Mouse (Mus musculus) heart, embryonic 14.5 days (tissue): ENCODE measurements at regions not wholly inside any gene's neighbourhood (a gene's known extent, or its start where the extent isn't known, plus 50 kb on each side); places are given as distances from the start of the nearest gene placed in this dataset.

Experiments
- ATAC-seq: fragments of 200-750 bp; cut with Nextera tagmentation; 2 replicates; pipeline ENCODE4 v1.8.0; 2017; ENCODE audit warnings: low read depth, moderate TSS enrichment; ENCODE audit not compliant: insufficient number of reproducible peaks, insufficient read depth, low FRiP score
- H3K27ac ChIP-seq, 2 experiments: fragments of 200-500 bp in 1 of 2; fragments of 300-500 bp in 1 of 2; sonication (generic) in 1 of 2; replicated peaks in 1 of 2; 2 replicates each; pipeline ENCODE4 v1.5.1; 2012 to 2014; ENCODE audit warnings: low read depth in 2 of 2, low read length in 2 of 2, control low read depth in 1 of 2, mild to moderate bottlenecking in 1 of 2, mixed read lengths in 1 of 2; ENCODE audit not compliant: control insufficient read depth in 1 of 2, insufficient read depth in 1 of 2
- H3K27me3 ChIP-seq: fragments of 300-500 bp; sonication (generic); 2 replicates; pipeline ENCODE4 v1.6.1; 2014; ENCODE audit warnings: mild to moderate bottlenecking, low read length, control low read depth; ENCODE audit not compliant: control insufficient read depth, insufficient read depth
- H3K36me3 ChIP-seq: fragments of 300-500 bp; sonication (generic); 2 replicates; pipeline ENCODE4 v1.6.1; 2014; ENCODE audit warnings: mild to moderate bottlenecking, control low read depth, low read length, mixed read lengths; ENCODE audit not compliant: control insufficient read depth, insufficient read depth
- H3K4me1 ChIP-seq, 2 experiments: fragments of 200-500 bp in 1 of 2; fragments of 300-500 bp in 1 of 2; sonication (generic) in 1 of 2; 2 replicates each; pipeline ENCODE4 v1.6.1; 2012 to 2014; ENCODE audit warnings: low read length in 2 of 2, control low read depth in 1 of 2, mixed read lengths in 1 of 2; ENCODE audit not compliant: control insufficient read depth in 2 of 2, insufficient read depth in 2 of 2
- H3K4me2 ChIP-seq: fragments of 300-500 bp; sonication (generic); 2 replicates; pipeline ENCODE4 v1.6.1; 2014; ENCODE audit warnings: mild to moderate bottlenecking, low read length
- H3K4me3 ChIP-seq, 2 experiments: fragments of 200-500 bp in 1 of 2; fragments of 300-500 bp in 1 of 2; sonication (generic) in 1 of 2; 2 replicates each; pipeline ENCODE4 v1.5.1; 2012 to 2014; ENCODE audit warnings: low read length in 2 of 2, mild to moderate bottlenecking in 2 of 2, control low read depth in 1 of 2, low read depth in 1 of 2, moderate library complexity in 1 of 2; ENCODE audit not compliant: control insufficient read depth in 1 of 2, insufficient read depth in 1 of 2
- H3K9ac ChIP-seq: fragments of 300-500 bp; sonication (generic); 2 replicates; pipeline ENCODE4 v1.6.1; 2014; ENCODE audit warnings: mild to moderate bottlenecking, low read length
- H3K9me3 ChIP-seq: fragments of 300-500 bp; sonication (generic); 2 replicates; pipeline ENCODE4 v1.6.1; 2016; ENCODE audit warnings: low read length, control low read depth; ENCODE audit not compliant: control insufficient read depth
- WGBS: fragments of 180-500 bp; shearing (Covaris S2); extraction: QIAGEN DNeasy Blood & Tissue Kit; methylation state at CpG from one replicate; pipeline ENCODE4 v1.1.7; 2014; 5-methylcytosine and 5-hydroxymethylcytosine counted together

DNA sequence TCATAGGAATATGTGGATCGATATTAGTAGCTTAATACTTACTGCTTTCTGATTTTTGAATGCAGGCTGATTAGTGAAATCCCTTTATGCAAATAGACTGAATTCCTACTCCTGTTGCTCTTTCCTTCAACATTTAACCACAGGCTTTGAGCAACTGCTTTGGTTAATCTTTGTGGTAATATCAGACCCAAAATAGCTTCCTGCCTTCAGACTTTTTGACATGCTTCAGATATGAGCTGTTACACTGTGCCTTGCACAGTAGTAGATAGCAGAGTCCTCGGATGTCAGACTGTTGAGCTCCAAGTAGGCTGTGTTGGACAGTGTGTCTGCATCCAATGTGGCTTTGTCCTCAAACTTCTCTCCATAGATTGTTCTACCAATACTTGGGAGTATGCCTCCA is 1020.6 kb downstream of the Adam6a start:
- H3K36me3 ChIP-seq, result no peaks in the 10 kb centered on the region
- no peaks in the 10 kb centered on the region for H3K27me3 ChIP-seq
- no peak overlapping the region for H3K4me2 ChIP-seq
- no peak overlapping the region for H3K27ac ChIP-seq
- H3K9me3 ChIP-seq, result peaks cover 26% of the 10 kb centered on the region
- H3K4me3 ChIP-seq, result no peak overlapping the region
- H3K9ac ChIP-seq, result no peak overlapping the region
- WGBS, result 45% methylated on average over 2 of the region's 2 CpGs
- no peaks in the 10 kb centered on the region for H3K4me1 ChIP-seq
- no peak for ATAC-seq

DNA sequence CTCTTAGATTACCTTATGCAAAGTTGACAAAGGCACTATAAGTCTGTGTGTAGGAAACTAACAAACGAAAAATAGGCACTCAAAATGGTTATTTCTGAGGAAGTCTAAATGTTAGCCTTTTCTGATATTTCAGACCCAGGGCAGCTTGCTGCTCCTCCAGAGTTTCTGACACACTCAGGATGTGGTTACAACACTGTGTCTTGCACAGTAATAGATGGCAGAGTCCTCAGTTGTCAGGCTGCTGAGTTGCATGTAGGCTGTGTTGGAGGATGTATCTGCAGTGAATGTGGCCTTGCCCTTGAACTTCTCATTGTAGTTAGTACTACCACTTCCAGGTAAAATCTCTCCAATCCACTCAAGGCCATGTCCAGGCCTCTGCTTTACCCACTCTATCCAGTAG is 1039.7 kb downstream of the Adam6a start:
- no peaks in the 10 kb centered on the region for H3K27me3 ChIP-seq
- 45% methylated on average over 1 of the region's 1 CpGs for WGBS
- no peak overlapping the region for H3K9ac ChIP-seq
- H3K4me1 ChIP-seq, result no peaks in the 10 kb centered on the region
- H3K4me3 ChIP-seq, result no peak overlapping the region
- H3K27ac ChIP-seq, result no peak overlapping the region
- H3K9me3 ChIP-seq, result peaks cover 26% of the 10 kb centered on the region
- ATAC-seq, result no peak
- no peak overlapping the region for H3K4me2 ChIP-seq
- H3K36me3 ChIP-seq, result no peaks in the 10 kb centered on the region

- ATAC-seq, result no peak
- no peaks in the 10 kb centered on the region for H3K4me1 ChIP-seq
- no peak overlapping the region for H3K4me2 ChIP-seq
- no peaks in the 10 kb centered on the region for H3K36me3 ChIP-seq
- no peak overlapping the region for H3K9ac ChIP-seq
- H3K27ac ChIP-seq, result no peak overlapping the region
- no peaks in the 10 kb centered on the region for H3K27me3 ChIP-seq
- H3K4me3 ChIP-seq, result no peak overlapping the region
- 56% methylated on average over 2 of the region's 2 CpGs for WGBS
- peaks cover 17% of the 10 kb centered on the region for H3K9me3 ChIP-seq
Measured at GRCm38 (mm10) chr12:114587227-114587626, 1043.5 kb downstream of the Adam6a start.

DNA sequence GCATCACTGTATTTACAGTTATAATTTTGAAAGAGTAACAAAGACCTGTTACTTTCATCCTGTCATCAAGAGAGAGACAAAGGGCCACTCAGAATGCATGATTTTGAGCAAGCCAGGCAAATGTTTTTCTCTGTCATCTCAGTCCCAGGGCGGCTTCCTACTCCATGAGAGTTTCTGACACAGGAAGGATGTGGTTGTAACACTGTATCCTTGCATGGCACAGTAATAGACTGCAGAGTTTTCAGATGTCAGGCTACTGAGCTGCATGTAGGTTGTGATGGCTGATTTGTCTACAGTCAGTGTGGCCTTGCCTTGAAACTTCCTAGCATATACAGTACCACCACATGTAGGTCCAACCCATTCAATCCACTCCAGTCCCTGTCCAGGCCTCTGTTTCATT is 1054.0 kb downstream of the Adam6a start:
- no peak overlapping the region for H3K4me2 ChIP-seq
- no peak overlapping the region for H3K4me3 ChIP-seq
- no peak overlapping the region for H3K27ac ChIP-seq
- no peak overlapping the region for H3K9ac ChIP-seq
- no peaks in the 10 kb centered on the region for H3K36me3 ChIP-seq
- no peaks in the 10 kb centered on the region for H3K4me1 ChIP-seq
- ATAC-seq, result no peak
- H3K9me3 ChIP-seq, result peaks cover 18% of the 10 kb centered on the region; the same call in 1 of the 2 replicates
- 53% methylated on average over 1 of the region's 1 CpGs for whole genome bisulfite sequencing
- H3K27me3 ChIP-seq, result no peaks in the 10 kb centered on the region

DNA sequence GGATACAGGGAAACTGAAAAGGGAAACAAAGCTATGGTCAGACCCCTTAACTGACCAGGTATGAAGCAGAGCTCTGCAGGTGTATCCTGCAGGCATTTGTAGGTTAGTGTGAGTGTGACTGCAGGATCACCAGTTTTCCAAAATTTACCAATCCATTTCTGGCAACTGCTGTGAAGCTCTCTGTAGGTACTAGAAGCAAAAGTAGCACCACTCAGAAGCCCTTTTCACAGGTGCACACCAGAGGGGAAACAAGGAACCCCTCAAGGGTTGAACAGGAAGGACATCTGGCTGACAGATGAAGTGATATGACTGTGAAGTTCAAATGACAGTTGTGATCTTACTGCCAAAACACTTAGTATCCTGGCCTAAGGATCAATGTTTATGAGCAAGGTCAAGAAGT is 1065.5 kb downstream of the Adam6a start:
- ATAC-seq, result no peak
- no peaks in the 10 kb centered on the region for H3K27me3 ChIP-seq
- H3K9me3 ChIP-seq, result peaks cover 17% of the 10 kb centered on the region
- no peak overlapping the region for H3K9ac ChIP-seq
- no peak overlapping the region for H3K4me2 ChIP-seq
- H3K27ac ChIP-seq, result no peak overlapping the region
- no peak overlapping the region for H3K4me3 ChIP-seq
- H3K4me1 ChIP-seq, result no peaks in the 10 kb centered on the region
- no peaks in the 10 kb centered on the region for H3K36me3 ChIP-seq

DNA sequence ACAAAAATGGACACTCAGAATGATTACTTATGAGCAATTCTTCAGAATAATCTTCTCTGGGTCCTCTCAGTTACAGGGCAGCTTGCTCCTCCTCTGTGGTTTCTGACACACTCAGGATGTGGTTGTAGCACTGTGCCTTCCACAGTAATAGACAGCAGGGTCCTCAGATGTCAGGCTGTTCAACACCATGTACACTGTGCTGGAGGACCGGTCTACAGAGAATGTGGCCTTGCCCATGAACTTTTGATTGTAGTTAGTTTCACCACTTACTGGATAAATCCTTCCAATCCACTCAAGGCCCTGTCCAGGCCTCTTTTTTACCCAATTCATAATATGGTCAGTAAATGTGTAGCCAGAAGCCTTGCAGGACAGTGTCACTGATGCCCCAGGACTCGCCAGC is 1068.4 kb downstream of the Adam6a start:
- Histone ChIP-seq H3K4me1 (no peaks in the 10 kb centered on the region), H3K4me3 (no peak overlapping the region), H3K9ac (no peak overlapping the region), H3K27me3 (no peaks in the 10 kb centered on the region), H3K9me3 (peaks cover 17% of the 10 kb centered on the region; the same call in 1 of the 2 replicates), H3K27ac (no peak overlapping the region), H3K36me3 (no peaks in the 10 kb centered on the region), H3K4me2 (no peak overlapping the region)
- ATAC-seq, result no peak
- 54% methylated on average over 2 of the region's 2 CpGs for WGBS

GRCm38 (mm10) chr12:114615179-114615578 is 1071.5 kb downstream of the Adam6a start:
- Histone ChIP-seq H3K9me3 (peaks cover 16% of the 10 kb centered on the region; the same call in 1 of the 2 replicates), H3K27ac (no peak overlapping the region), H3K4me2 (no peak overlapping the region), H3K9ac (no peak overlapping the region), H3K36me3 (no peaks in the 10 kb centered on the region), H3K4me3 (no peak overlapping the region), H3K27me3 (no peaks in the 10 kb centered on the region), H3K4me1 (no peaks in the 10 kb centered on the region)
- ATAC-seq, result no peak
- WGBS, result 44% methylated on average over 3 of the region's 3 CpGs

- Histone ChIP-seq H3K9ac (no peak overlapping the region), H3K9me3 (peaks cover 14% of the 10 kb centered on the region; the same call in 1 of the 2 replicates), H3K27ac (no peak overlapping the region), H3K4me3 (no peak overlapping the region), H3K27me3 (no peaks in the 10 kb centered on the region), H3K4me1 (no peaks in the 10 kb centered on the region), H3K36me3 (no peaks in the 10 kb centered on the region), H3K4me2 (no peak overlapping the region)
- WGBS, result 78% methylated on average over 1 of the region's 1 CpGs
- no peak for ATAC-seq
Measured at GRCm38 (mm10) chr12:114615712-114616111, 1072.0 kb downstream of the Adam6a start.
